Mouse (Mus musculus): ENCODE results near the gene Spon1. TPM values are rescaled to one million over a fixed set of nuclear protein-coding genes. Genes with fewer than 3 reads are reported as not detected.

Spon1 gene
- polyA plus RNA-seq, 1 experiment from 2014 or later = 1.8 TPM

DNA sequence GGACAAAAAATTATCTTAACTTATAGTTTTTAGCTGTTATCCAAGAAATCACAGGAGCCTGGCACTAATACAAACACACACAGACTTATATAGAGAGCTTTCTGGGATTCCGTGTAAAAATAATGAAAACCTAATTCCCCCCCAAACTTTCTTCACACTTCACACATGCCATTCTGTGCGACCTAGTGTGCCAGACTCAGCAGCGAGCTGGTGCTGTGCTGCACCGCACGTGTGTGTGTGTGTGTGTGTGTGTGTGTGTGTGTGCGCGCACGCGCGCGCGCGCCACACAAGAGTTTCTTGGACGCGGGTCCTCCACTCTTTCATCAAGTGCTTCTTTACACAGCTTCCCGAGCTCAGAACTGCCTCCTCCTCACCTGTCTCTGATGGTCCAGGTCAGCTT, 292.4 kb downstream of the Spon1 start:
- DNase-seq (ENCODE audit: low spot score) = no peak

DNA sequence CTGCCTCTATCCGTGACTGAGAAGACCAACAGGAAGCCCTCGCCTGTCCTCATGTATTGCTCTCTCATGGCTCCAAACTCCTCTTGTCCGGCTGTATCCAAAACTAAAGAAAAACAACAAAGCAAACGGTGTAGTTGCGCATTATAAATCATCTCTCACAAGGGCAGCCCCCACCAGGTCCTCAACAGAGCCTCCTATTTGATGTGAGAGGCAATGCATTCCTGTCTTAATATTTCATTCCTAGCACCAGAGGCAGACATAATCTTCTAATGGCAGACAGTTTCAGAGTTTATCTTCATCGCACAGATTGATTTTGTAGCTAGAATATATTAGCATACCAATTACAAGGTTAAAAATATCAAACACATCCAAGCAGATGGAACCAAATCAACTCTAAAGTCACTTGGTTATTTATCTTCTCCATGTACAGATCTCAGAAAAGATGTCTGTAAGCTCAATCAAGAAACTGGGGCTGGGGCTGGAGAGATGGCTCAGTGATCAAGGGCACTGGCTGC, 293.2 kb downstream of the Spon1 start:
- no peak for DNase-seq (ENCODE audit: low spot score)

DNA sequence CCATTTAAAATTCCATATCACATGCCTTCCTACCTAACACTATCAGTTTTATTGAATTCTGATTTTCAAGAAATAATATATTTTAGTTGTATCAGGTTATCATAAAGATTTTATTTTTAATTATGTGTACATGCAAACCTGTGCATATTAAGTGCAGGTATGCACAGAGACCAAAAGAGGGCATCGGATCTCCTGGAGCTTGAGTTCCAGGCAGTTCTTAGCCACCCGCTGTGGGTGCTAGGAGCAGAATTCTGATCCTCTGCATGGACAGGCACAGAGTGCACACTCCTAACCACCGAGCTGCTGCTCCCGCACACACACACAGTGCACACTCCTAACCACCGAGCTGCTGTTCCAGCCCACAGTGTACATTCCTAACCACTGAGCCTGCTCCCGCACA, 294.6 kb downstream of the Spon1 start:
- no peak for DNase-seq (ENCODE audit: low spot score)

DNA sequence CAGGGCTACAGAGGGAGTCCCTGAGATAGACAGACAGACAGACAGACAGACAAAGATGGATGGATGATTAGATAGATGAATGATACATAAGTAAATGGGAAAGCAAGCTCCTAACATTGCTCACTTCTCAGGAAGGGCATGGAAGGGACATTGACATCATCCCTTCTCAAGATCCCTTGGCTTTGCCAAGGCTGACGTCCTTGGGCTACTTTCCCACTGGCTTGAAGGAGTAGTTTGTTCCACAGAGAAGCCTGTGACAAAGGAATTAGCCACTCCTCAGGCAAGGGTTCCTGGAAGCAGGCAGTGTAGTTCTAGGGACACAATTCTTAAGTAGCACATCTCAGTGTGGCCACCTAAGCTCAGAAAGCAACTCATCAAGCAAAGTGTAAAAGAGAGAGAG, 296.7 kb downstream of the Spon1 start:
- no peak for DNase-seq (ENCODE audit: low spot score)

DNA sequence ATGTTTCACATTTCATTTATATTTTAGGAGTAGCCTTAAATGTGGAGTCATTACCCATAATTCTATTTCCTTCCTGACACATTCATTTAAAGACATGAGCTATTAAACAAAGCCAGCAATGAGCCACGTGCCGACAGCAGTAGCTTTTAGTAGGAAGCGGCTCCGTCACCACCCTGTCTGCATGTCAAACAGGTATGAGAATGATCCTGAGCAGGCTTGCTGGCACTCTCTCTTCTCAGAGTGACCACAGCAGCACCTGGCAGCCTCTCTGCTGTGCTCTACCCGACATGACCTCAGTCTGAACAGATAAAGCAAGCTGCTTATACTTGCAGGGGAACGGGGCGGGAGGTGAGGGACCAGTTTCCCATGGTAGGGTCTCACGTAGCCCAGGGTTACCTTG, 297.7 kb downstream of the Spon1 start:
- no peak for DNase-seq (ENCODE audit: low spot score)

DNA sequence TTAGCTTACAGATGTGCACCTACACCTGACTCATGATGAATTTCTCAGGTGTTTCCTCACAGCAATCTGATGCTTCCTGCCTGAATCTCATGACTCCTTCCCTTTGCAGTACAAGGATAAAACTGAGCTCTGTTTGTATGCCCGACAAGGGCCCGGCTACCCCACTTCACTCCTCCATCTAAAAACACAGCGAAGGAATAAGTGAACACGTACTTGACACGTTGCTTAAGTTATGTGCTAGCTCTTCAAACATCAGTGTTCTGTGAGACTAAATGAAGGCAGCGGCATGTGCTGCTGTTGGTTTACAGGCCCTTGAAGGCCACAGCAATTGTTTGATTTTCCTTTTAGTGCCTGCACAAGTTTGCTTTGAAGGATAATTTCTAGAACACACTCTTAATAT, 298.2 kb downstream of the Spon1 start:
- DNase-seq (ENCODE audit: low spot score) = no peak

DNA sequence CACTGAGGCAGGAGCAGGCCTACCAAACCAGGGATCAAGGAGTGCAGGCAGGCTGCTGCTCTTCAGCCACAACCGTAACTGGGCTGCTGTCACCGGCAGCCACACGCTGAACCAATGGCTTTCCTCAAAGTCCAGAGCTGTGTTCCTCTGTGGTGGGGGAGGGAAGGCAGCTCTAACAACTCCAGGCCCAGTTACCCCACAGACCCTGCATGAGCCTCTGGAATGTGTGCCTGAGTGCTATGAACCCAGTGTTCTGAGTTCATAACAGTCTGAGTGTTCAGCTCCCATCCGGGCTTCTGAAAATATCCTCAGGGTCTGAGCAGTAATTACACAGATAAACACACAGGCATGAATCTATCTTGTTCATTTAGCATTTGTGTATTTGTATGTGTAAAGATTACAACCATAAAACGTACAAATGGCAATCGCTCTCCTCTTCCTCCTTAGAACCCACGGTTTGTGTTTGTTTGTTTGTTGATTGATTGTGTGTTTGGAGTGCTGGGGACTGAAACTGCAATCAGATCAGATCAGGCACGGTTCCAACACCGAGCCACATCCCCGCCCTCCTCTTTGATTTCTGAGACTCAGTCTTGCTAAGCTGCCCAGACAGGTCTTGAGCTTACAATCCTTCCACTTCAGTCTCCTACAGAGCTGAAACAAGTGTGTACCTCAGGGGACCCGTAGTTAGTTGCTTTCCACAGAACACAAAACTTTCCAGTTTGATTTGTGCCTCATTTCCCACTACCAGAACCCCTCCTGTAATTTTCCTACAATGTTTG, 299.8 kb downstream of the Spon1 start:
- DNase-seq (ENCODE audit: low spot score) = no peak

DNA sequence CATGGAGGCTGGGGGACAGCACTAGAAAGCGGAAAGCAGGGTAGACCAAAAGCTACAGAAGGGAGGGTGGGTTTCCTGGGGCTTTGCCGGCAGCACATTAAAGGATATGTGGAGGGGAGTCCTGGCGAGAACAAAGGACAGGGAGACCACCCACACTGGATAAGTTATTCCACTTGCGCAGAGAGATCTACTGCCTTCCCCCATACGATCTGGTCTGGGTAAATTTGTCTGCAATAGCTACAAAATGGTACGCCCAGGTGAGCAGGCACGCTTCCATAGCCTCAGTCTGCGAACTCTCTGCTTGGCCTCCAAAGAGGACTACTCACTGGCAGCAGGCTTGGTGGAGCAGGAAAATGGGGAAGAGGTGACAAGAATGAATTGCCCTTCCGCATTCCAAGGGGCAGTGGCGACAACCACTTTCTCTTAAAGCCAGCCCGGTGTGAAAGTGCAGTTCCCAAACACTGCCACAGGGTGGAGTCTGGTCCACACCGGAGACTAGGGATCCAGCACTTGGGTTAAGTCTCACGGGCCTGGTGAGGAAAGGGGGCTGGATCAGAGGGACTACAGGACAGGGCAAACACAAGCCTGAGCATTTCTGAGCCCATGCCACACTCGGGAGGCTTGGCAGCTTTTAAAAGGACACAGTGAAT, 300.9 kb downstream of the Spon1 start:
- peak; percentile 80 for DNase-seq (ENCODE audit: low spot score)

DNA sequence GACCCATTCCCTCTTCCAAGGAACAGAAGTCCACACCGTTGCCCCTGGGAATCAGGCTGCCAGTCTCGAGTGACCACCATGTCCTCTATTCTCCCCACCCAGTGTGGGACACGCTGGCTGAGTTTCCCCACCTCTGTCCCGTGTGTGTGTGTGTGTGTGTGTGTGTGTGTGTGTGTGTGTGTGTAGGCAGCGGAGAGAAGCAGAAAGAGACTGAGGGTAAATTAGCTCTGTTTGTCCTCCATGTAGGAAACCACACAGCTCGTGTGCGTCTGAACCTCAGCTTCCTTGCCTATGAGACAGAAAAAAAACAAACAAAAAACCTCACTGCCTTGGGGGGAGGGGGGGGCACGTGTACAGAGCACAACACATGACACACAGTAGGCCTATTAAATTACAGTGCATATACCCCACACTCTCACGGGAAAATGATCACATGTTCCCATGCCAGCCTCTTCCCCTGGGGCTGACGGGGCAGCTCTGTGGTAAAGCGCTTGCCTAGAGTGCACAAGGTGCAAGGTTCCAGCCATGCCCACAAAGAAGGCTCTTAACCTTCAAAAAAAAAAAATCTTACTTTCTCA, 303.2 kb downstream of the Spon1 start:
- DNase-seq (ENCODE audit: low spot score) = peak; percentile 65

DNA sequence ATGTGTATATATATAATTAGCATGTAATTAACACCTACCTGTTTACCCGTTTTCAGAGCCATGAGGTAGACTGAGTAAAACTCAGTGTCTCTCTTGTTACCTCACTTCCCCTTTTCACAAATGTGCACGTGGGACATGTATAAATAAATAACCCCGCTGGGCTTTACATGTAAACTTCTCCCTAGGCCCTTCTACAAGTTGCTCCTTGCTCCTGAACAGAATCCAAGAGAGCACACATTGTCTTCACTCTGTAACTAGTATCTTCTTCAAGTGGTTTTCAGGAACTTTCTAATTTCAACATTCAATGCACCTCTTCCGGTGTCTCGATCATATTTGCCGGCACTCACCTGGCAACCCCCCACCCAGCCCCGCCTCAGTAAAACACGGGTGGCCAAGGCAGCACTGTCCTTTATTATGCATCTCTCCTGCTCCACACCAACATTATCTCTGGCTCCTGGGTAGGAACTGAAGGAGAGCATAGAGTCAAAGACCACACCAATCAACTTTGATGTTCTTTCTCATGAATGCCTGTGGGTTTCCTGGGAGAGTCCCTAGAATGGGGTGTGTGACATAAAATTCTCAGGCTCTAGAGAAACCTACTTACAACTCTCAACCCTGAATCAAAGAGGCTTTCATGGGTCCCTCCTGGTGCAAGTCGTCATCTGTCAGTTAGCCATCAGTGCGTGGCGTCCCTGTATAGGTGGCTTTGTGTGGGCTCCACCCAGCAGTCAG, 304.1 kb downstream of the Spon1 start:
- no peak for DNase-seq (ENCODE audit: low spot score)

DNA sequence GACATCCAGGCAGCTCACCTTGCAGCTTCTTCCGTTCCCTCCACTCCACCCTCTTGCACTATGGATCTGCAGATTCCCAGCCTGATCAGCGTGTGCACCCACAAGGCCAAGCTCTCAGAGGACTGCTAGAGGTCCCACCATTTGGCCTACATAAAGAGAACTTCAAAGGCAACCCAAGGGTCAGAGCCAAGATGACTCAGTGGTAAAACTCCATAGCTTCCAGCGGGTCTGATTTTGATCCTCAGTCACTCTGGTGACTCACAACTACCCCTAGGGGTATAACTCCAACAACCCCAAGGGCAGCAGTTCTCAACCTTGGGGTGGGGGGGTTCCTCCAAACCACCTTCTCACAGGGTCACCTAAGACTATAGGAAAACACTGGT, 304.7 kb downstream of the Spon1 start:
- DNase-seq (ENCODE audit: low spot score) = no peak

DNA sequence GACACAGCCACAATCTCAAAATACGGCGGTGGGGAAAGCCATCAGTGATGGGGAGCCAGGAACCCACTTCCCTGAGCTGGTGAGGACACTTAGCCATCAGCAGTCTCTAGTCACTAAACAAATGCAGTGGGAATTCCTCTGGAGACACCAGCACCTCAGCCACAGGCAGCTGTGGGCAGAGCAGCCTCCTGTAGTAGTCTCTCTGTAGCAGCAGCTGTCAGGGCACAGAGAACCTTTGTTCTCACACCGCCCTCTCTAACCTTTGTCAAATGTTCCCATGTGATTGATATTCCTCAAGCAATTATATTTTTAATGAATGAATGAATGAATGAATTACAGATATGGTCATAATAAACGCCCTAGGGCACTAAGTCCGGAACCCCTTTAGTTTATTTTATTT, 305.6 kb downstream of the Spon1 start:
- DNase-seq (ENCODE audit: low spot score) = no peak

DNA sequence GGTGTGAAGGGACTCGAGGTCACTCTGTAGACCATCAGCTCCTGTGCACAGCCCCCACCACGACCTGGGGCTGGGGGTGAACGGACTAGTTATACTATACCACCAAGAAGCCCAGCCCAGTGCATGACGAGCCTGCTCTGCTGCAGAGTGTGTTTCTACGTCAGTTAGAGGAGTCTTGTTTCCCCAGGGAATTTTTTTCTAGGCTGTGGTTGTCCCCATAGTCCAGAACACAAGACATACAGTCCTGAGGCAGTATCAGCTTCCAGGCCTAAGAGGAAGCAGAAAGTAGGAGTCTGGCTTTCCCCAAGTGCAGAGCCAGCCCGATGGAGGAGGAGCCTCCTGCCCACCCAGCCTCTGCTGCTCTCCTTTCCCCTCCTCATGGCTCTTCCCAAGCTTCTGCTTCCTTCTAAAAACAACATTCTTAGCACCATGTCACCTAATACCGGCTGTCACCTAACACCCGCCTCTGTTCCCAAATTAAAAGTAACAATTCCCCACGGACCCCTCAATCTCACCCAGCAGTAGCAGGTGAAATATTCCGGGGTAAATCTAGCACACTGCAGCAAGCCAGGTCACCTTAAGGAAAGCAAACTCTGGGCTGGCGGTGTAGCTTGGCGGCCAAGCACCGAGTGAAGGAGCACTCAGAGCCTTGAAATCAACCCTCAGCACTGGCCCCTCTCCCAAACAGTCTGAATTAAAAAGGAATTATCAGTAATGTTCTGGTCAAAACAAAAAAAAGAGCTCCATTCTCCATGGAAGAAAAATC, 306.2 kb downstream of the Spon1 start:
- no peak for DNase-seq (ENCODE audit: low spot score)

DNA sequence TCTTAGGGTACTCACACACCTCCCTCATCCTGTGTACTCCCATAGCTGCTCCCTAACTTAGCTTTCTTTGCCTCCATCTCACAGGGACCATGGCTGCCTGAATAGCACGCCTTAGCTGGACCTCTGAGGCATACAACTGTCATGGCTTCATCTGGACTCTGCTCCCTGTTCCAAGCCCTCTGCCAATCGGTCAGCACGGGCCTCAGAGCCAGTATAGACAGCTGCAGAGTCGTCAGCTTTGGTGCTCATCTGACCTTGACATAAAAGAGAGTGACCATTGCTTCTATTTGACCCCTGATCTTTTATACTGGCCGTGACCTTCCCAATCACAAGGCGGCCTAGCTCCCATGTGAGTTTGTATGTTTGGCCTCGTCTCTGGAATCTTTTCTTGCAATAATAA, 308.3 kb downstream of the Spon1 start:
- DNase-seq (ENCODE audit: low spot score) = no peak

DNA sequence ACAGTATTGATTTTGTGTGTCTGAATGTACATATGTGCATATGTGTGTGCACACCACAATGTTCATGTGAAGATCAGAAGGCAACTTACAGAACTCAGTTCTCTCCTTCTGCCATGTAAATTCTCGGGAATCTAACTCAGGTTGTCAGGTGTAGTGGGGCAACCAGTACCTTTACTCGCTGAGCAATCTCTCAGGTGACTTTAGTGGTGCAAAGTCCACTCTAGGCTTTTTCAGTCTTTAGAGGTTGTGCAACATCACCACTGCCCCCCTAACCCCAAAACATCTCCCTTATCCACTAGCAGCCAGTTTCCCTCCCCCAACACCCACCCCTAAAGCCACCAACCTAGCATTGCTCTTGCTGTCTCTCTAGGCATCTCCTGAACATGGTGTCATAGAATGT, 308.8 kb downstream of the Spon1 start:
- no peak for DNase-seq (ENCODE audit: low spot score)

DNA sequence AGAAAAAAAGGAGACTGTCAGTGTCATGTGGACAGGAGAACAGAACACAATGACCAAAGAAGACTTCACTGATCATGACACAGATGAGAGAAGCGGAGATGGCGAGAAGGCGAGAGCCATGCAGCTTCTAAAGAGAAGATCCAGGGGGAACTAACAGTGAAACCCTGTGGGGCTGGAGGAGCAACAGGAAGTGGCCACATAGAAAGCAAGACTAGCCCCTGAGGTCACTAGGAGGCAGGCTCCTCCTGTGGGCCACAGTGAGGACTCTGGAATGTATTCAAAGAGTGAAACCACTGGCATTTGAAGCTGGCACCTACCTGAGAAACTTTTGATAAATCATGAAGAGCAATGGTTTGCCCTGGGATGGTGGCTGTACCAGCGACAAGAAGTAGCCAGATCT, 313.5 kb downstream of the Spon1 start:
- DNase-seq (ENCODE audit: low spot score) = no peak

DNA sequence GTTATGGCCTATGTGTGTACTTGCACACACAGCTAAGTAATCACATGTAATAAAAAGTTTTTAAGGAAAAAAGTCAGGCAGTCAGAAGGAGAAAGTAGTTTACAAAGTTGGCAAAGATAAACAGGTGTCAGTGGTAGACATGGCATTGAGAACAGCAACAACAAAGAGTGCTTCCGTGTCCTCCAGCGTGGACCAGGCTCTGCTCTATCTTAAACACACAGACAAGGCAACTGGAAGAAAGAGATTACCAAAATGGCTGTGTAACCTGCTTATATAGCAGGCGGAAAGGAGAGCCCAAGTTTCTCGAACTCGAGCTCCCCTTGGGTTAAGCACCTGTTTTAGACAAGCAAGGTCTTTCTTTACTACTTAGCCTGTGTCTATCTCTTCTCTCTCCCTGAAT, 314.5 kb downstream of the Spon1 start:
- DNase-seq (ENCODE audit: low spot score) = no peak

DNA sequence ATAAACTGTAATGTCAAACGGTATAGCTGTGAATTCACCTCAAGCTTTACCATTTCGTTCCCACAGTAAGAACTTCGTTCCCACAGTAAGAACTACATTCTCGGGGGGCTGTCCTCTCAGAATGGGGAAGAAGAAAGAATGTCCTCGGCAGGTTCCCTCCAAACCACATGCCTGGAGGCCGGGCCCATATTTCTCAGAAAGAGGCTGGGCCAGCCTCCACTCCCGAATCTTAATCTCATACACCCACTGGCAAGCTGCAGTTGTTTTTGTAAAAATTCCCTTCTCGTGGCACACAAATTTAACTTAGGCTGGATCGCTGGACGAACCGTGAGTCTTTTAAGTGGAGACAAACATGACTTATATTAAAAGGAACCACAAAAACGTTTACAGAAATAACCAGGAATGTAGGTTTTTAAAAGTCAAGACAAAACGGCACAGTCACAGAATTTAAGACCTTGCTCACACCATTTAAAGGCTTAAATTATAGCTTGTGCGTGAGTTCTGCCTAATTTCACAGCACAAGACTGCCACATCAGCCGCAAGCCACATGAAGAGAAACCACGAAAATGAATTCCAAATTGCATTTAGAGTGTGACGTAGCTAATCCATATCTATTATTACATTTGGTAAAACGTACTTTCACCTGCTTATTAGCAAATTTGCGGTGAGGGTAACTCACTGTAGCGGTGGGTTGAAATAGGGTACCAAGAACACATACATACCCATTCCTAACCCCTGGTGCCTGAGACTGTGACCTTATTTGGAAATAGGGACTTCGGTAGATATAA, 316.0 kb downstream of the Spon1 start:
- DNase-seq (ENCODE audit: low spot score) = no peak

DNA sequence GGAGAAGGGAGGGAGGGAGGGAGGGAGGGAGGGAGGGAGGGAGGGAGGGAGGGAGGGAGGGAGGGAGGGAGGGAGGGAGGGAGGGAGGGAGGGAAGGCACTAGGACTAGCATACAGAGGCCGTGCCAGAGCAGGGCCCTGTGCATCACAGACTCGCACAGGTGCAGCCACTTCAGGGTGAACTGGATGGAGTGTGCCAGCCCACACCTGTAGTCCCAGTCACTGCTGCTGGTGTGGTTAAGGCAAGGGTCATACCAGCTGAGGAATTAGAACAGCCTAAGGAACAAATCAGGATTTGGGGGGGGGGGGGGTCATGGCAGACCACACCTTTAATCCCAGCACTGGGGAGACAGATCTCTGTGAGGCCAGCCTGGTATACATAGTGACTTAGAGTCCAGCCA, 317.3 kb downstream of the Spon1 start:
- DNase-seq (ENCODE audit: low spot score) = no peak

DNA sequence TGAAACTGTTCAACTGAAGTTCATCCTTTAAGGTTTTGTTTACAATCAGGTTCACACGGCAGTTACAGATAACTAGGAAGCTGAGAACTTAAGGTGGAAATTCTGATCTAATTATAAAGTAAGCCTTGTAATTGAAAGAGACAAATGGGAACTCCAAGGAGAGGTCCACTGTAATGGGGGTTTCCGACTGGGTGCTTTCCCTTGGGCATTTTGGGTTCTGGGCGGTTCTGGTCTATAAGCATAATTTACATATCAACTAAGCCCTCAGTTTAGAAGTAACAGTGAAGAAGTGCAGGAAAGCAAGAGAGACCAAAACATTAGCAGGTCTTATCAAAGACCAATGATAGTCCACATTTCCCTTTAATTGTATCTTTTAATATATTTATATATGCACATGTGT, 318.0 kb downstream of the Spon1 start:
- DNase-seq (ENCODE audit: low spot score) = no peak

Measured in thymus, postnatal 0 days (tissue).